Mouse (Mus musculus) thymus, adult 2 months (tissue): ENCODE results near the gene Ppp1r12c.

Experiments
- CTCF ChIP-seq: fragments of 200-500 bp; IDR thresholded peaks from 2 replicates; pipeline ENCODE4 v1.5.1; 2012; ENCODE audit warnings: mild to moderate bottlenecking, control low read depth, low read length, moderate library complexity, borderline replicate concordance; ENCODE audit not compliant: control insufficient read depth, poor library complexity, insufficient read depth; ENCODE audit errors: extremely low read depth
- POLR2A ChIP-seq: fragments of 200-500 bp; IDR thresholded peaks from 2 replicates; pipeline ENCODE4 v1.6.1; 2012; ENCODE audit warnings: mild to moderate bottlenecking, low read length, control low read depth, moderate library complexity; ENCODE audit not compliant: control insufficient read depth, poor library complexity, insufficient read depth; ENCODE audit errors: extremely low read depth

- no peak for TF ChIP-seq CTCF
- TF ChIP-seq POLR2A, result no peak
These were observed 69.5 kb downstream of the Ppp1r12c start for GRCm38 (mm10) chr7:4432026-4432425.
